Mouse (Mus musculus): ENCODE results near the gene Ube2t. TPM values are rescaled to one million over a fixed set of nuclear protein-coding genes. Genes with fewer than 3 reads are reported as not detected.

The Ube2t gene
- polyA plus RNA-seq, 1 experiment = 1.4 TPM

DNA sequence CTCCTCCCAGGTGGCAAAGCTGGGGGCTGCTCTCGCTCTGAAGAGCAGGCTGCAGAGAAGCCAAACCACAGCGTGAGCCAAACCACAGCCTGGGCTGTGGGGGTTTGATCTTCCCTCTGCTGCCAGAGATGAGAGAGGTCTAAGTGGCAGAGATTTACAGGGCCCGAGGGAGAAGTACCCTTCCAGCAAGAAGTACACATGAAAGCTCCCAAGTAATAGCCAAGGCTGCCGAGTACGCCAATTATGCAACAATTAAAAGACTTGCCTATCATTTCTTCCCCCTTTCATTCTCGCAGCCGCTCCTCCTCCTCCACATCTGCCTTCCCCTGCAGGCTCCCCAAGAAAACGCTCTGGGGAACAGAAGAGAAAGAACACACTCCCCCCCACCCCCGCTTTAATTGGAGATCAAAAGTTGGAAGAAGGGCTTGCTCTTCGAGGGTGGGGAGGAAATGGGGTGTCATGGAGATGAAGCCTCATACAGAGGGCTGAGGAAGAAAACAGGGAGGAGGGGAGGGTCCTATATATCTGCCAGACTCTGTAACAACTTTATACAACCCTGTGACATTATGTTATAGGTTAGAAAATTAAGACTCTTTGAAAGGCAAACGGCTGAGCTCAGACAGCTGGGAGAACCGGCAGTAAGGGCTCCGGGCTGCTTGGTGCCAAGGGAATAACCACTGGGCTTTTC is 56.9 kb downstream of the Ube2t start:
- TF ChIP-seq CTCF (IDR thresholded peaks at IDR 0.05; ENCODE audit: extremely low read depth, insufficient read length, insufficient replicate concordance, low read depth, low read length) (no peak), POLR2A (IDR thresholded peaks at IDR 0.05; ENCODE audit: low read depth, low read length) (no peak)
- Histone ChIP-seq H3K4me1 (ENCODE audit: control insufficient read depth, insufficient read depth, insufficient read length, low read length) (no peaks in the 10 kb centered on the region), H3K36me3 (ENCODE audit: control insufficient read depth, insufficient read depth, low read length) (no peaks in the 10 kb centered on the region), H3K4me3 (ENCODE audit: low read depth, low read length) (no peak overlapping the region), H3K27me3 (ENCODE audit: control insufficient read depth, insufficient read depth, low read length) (no peaks in the 10 kb centered on the region), H3K27ac (ENCODE audit: insufficient read depth, low read depth, low read length) (no peak overlapping the region)
- 46% methylated on average over 13 of the region's 13 CpGs for WGBS

DNA sequence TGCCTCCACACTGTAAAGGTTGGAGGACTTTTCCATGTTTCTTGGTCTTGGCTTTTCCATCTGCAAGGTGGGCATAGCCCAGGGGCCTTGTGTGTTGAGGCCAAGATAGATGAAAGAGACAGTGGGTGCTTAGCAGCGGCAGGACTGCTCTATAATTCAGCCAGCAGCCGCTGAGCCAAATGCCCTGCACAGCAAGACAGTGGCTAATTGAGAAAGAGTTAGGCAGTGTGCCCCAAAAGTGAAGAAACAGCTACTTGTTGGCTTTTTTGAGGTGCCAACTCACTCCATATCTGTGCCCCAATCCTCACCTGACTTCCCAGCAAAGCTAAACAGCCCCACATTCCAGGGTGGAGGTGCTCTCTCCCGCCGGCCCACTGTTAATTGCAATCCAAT is 57.4 kb downstream of the Ube2t start:
- H3K36me3 ChIP-seq (ENCODE audit: control insufficient read depth, insufficient read depth, low read length) = no peaks in the 10 kb centered on the region

DNA sequence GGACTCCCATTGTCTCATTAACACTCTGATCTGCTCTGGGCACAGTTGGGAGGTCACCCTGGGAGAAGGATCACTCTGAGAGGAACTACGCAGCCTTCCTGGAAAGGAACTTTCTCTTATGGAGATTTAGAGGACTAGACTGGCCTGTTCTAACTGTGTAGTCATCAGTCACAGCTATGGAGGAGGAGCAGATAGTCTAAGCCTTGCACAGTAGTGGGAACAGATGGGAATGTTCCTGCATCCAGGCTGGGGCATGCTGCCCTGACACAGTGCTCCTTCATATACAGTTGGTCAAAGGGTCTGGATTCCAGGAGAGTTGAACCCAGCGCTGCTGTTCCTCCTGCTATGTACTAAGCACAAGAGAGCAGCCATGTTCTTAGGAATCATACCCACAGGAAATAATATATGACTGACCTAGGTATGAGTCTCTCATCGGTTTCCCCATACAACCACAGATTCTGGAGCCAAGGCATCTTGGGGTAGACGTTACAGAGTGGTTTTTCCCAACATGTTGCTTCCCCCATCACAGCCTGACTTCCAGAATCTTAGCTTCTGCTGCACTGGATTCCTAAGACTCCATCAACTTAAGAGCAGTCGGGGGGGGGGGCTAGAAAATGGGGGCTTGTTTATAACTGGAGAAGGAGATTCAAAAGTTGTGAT is 58.0 kb downstream of the Ube2t start:
- no peaks in the 10 kb centered on the region for H3K36me3 ChIP-seq (ENCODE audit: control insufficient read depth, insufficient read depth, low read length)
- TF ChIP-seq POLR2A (IDR thresholded peaks at IDR 0.05; ENCODE audit: low read depth, low read length) (no peak), CTCF (IDR thresholded peaks at IDR 0.05; ENCODE audit: extremely low read depth, insufficient read length, insufficient replicate concordance, low read depth, low read length) (no peak)
- H3K4me3 ChIP-seq (ENCODE audit: low read depth, low read length) = no peak overlapping the region
- H3K27ac ChIP-seq (ENCODE audit: insufficient read depth, low read depth, low read length) = no peak overlapping the region
- WGBS = 64% methylated on average over 5 of the region's 5 CpGs
- no peaks in the 10 kb centered on the region for H3K4me1 ChIP-seq (ENCODE audit: control insufficient read depth, insufficient read depth, insufficient read length, low read length)
- H3K27me3 ChIP-seq (ENCODE audit: control insufficient read depth, insufficient read depth, low read length) = no peaks in the 10 kb centered on the region

More for the DNA sequence above, 57.4 kb downstream of the Ube2t start:
- Histone ChIP-seq H3K27ac (ENCODE audit: insufficient read depth, low read depth, low read length) (no peak overlapping the region), H3K27me3 (ENCODE audit: control insufficient read depth, insufficient read depth, low read length) (no peaks in the 10 kb centered on the region), H3K4me3 (ENCODE audit: low read depth, low read length) (no peak overlapping the region), H3K4me1 (ENCODE audit: control insufficient read depth, insufficient read depth, insufficient read length, low read length) (no peaks in the 10 kb centered on the region)
- no peak for TF ChIP-seq POLR2A (IDR thresholded peaks at IDR 0.05; ENCODE audit: low read depth, low read length)
- 75% methylated on average over 4 of the region's 4 CpGs for WGBS

DNA sequence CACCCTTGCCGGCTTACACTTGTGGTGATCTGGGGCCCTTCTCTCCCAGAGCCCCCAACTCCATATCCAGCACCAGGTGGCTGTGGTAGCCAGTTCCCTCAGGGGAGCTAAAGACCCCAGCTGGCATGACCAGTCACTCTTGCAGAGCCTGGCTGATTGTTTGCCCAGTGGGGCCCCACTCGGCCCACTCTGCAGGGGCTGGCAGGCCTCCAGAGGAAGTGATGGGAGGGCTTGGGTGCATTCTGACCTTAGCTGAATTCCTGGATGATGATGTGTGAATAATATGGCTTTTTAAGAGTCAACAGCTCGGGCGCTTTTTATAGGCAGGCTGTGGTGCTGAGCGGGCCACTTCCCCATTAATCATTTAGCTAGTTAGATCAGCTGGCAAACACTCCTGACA is 58.6 kb downstream of the Ube2t start:
- WGBS = 3% methylated on average over 5 of the region's 5 CpGs
- H3K4me3 ChIP-seq (ENCODE audit: low read depth, low read length) = no peak overlapping the region
- no peak overlapping the region for H3K27ac ChIP-seq (ENCODE audit: insufficient read depth, low read depth, low read length)
- TF ChIP-seq POLR2A (IDR thresholded peaks at IDR 0.05; ENCODE audit: low read depth, low read length) (no peak), CTCF (IDR thresholded peaks at IDR 0.05; ENCODE audit: extremely low read depth, insufficient read length, insufficient replicate concordance, low read depth, low read length) (no peak)
- H3K27me3 ChIP-seq (ENCODE audit: control insufficient read depth, insufficient read depth, low read length) = no peaks in the 10 kb centered on the region
- no peaks in the 10 kb centered on the region for H3K4me1 ChIP-seq (ENCODE audit: control insufficient read depth, insufficient read depth, insufficient read length, low read length)
- no peaks in the 10 kb centered on the region for H3K36me3 ChIP-seq (ENCODE audit: control insufficient read depth, insufficient read depth, low read length)

DNA sequence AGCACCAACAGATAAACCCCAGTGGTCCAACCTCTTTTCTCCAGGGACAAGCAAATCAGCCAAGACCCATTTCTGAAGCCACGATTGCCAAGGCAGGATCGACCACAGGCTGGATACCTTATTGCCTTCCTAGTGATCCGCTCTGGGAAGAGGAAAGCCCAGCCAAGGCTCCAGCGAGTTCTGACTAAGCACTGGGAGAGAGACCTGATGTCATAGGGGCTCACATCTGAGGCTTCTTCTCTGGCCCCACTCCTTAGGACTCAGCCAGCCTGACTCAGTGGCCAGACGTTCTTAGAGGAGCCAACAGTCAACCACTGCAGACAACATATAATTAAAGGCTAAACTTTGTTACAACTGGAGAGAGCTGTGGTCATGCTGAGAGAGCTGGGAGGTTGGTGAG is 59.6 kb downstream of the Ube2t start:
- TF ChIP-seq POLR2A (IDR thresholded peaks at IDR 0.05; ENCODE audit: low read depth, low read length) (no peak), CTCF (IDR thresholded peaks at IDR 0.05; ENCODE audit: extremely low read depth, insufficient read length, insufficient replicate concordance, low read depth, low read length) (no peak)
- no peaks in the 10 kb centered on the region for H3K27me3 ChIP-seq (ENCODE audit: control insufficient read depth, insufficient read depth, low read length)
- no peak overlapping the region for H3K27ac ChIP-seq (ENCODE audit: insufficient read depth, low read depth, low read length)
- 56% methylated on average over 5 of the region's 5 CpGs for WGBS
- H3K36me3 ChIP-seq (ENCODE audit: control insufficient read depth, insufficient read depth, low read length) = no peaks in the 10 kb centered on the region
- H3K4me1 ChIP-seq (ENCODE audit: control insufficient read depth, insufficient read depth, insufficient read length, low read length) = no peaks in the 10 kb centered on the region
- H3K4me3 ChIP-seq (ENCODE audit: low read depth, low read length) = no peak overlapping the region

DNA sequence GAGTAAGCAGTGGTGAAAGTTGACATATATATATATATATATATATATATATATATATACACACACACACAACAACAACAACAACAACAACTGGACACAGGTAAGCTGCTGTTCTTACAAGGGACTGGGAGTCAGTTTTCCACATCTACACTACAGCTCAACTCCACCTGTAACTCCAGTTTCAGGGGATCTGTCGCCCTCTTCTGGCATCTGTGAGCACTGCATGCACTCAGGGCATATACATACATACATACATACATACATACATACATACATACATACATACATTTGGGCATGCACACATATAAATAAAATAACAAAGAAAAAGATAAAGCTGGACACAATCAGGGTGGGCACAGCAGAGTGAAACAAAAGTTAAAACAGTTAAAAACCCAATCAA is 61.2 kb downstream of the Ube2t start:
- TF ChIP-seq CTCF (IDR thresholded peaks at IDR 0.05; ENCODE audit: extremely low read depth, insufficient read length, insufficient replicate concordance, low read depth, low read length) (no peak), POLR2A (IDR thresholded peaks at IDR 0.05; ENCODE audit: low read depth, low read length) (no peak)
- Histone ChIP-seq H3K36me3 (ENCODE audit: control insufficient read depth, insufficient read depth, low read length) (no peaks in the 10 kb centered on the region), H3K27ac (ENCODE audit: insufficient read depth, low read depth, low read length) (no peak overlapping the region), H3K4me1 (ENCODE audit: control insufficient read depth, insufficient read depth, insufficient read length, low read length) (no peaks in the 10 kb centered on the region), H3K4me3 (ENCODE audit: low read depth, low read length) (no peak overlapping the region), H3K27me3 (ENCODE audit: control insufficient read depth, insufficient read depth, low read length) (no peaks in the 10 kb centered on the region)
- 76% methylated on average over 1 of the region's 1 CpGs for WGBS

Other genes starting within 250 kb of the Ube2t start
- gene Ppp1r12b, start 6.6 kb upstream of the Ube2t start, polyA plus RNA-seq (2012; rRNA removed) = 9.7 and 10.4 TPM in 2 replicates
- gene Lgr6, start 142.7 kb downstream of the Ube2t start, polyA plus RNA-seq (2012; rRNA removed) = 0.06 and 0.17 TPM in 2 replicates
- gene Ptpn7, start 170.1 kb downstream of the Ube2t start, polyA plus RNA-seq (2012; rRNA removed) = 3.9 and 5.4 TPM in 2 replicates
- gene Arl8a, start 184.3 kb downstream of the Ube2t start, polyA plus RNA-seq (2012; rRNA removed) = 31.0 and 82.9 TPM in 2 replicates
- 1.9 and 2.2 TPM in 2 replicates for gene Gpr37l1, start 205.1 kb downstream of the Ube2t start, polyA plus RNA-seq (2012; rRNA removed)

Measured in small intestine, adult 2 months (tissue).